Mouse (Mus musculus): ENCODE measurements around the gene Cbfa2t3.

Cbfa2t3 gene

DNA sequence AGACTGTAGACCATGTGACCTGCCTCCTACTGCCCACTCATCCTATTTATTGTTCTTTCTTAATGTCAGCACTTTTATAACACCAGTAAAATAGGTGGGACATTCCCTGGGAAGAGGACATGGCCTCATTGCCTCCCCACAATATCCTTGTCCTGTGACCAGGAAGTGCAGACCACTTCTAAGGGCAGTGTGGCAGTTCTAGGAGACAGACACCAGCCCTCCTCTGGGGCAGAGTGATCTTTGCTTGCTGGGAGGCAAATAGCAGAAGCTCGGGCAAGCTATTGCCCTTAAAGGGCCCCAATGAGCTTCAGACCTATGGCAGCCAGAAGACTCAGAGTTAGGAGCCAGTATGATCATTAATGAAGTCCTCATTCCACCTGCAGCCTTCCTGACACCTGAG is 94.3 kb downstream of the Cbfa2t3 start:
- DNase-seq (ENCODE audit: low spot score), result no peak

GRCm38 (mm10) chr8:122600666-122601065 is 98.2 kb downstream of the Cbfa2t3 start:
- no peak for DNase-seq (ENCODE audit: low spot score)

GRCm38 (mm10) chr8:122596031-122596430 is 102.9 kb downstream of the Cbfa2t3 start:
- no peak for DNase-seq (ENCODE audit: low spot score)

DNA sequence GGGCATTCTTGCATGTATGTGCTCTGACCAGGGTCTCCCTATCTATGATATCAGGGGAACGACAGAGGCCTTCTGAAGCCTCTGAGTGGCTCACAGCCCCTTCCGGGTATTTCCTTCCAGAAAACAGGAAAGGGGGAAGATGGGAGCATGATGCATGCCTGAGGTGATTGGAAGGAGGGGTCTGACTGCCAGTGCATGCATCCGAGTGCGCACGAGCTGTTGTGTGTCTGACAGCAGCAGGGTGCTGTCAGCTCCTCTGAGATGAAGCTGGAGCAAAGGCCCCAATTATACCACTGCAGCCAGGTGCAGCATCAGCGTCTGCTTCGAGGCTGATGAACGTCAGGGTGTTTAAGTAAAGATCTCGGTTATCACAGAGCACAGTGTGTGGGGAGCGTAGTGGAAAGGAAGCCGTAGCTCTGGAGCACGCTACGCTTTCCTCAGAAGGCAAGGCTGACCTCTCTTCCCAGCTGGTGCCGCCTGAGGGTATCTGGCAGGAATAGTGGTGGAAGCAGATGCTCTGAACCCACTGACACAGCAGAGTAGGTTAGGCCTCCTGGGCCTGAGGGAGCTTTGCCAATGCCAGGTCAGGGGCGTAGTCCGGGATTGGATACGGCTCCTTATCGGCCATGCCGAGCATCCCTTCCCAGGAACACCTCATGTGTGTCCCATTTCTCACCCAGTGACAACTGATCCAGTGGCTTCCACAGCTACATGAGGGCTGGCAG is 105.0 kb downstream of the Cbfa2t3 start:
- no peak for DNase-seq (ENCODE audit: low spot score)

DNA sequence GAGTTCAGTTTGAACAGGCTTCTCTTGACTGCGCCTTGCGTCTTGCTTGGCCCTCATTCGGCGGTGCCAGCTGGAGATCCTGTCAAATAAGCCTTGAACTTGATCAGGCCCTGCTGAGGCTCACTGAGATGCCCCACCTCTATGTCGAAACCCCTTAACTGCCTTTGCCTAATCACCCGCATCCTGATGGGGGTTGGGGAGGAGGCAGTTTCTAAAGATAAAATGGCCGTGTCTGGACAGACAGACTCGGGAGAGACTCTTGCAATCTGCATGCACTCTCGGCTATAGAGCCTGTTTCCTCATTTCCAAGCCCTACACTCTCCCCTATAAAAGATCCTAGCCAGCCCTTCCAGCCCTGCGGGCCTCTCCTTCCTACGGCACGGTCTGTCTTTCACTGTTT is 105.7 kb downstream of the Cbfa2t3 start:
- DNase-seq (ENCODE audit: low spot score), result no peak

DNA sequence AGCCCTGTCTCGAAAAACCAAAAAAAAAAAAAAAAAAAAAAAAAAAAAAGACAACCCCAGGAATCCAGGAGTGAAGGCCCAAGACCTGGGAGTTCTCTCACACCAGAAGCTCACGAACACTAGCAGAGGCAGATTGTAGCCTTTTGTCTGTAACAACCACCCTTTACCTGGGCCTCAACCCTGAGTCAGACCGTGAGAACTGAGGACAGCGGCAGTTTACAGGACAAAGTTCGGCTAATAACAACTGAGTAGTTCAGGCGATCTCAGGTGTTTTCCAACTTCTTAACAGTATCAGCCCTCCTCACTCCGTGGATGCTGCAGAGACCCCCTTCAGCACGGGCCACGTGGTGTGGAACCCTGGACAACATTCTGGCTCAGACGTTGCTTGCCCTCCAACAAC is 112.2 kb downstream of the Cbfa2t3 start:
- DNase-seq (ENCODE audit: low spot score), result no peak

GRCm38 (mm10) chr8:122586171-122586570 is 112.7 kb downstream of the Cbfa2t3 start:
- no peak for DNase-seq (ENCODE audit: low spot score)

DNA sequence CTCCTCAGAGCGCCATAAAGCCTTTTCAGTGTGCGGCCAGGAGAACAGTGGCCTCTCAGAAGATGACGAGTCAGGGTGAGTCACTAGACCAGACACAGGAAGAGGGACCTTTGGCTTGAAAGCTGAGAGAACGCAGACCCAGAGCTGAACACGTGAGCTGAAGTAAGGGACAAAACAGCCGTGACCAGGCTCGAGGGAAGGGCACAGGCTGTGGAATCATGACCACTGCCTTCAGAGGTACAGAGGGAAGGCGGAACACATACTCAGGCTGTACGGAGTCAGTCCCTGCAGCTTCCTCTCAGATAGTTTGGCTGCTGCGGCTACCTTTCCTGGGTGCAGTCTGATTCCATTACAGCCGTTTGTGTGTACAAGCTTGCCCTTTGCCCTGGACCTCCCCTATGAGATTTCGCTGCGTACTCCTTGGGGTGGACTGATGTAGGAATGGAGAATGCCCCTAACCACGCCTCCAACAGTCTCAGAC is 113.5 kb downstream of the Cbfa2t3 start:
- no peak for DNase-seq (ENCODE audit: low spot score)

DNA sequence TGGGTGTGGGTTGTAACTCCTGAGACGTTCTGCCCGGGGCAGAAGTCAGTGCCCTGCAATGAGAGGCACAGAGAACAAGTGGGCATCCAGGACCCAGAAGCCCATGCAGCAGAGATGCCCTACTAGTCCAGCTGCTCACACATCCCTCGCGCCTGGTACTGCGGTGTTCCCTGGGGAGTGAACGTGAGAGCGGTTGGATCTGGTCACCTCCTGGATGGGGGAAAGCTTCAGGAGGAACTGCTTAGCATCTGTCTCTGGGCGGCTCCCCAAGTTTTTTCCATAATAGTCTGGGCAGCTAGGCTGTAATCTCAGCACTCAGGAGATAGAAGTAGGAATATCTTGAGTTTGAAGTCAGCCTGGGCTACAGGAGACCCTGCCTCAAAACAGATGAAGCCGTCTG is 113.9 kb downstream of the Cbfa2t3 start:
- no peak for DNase-seq (ENCODE audit: low spot score)

DNA sequence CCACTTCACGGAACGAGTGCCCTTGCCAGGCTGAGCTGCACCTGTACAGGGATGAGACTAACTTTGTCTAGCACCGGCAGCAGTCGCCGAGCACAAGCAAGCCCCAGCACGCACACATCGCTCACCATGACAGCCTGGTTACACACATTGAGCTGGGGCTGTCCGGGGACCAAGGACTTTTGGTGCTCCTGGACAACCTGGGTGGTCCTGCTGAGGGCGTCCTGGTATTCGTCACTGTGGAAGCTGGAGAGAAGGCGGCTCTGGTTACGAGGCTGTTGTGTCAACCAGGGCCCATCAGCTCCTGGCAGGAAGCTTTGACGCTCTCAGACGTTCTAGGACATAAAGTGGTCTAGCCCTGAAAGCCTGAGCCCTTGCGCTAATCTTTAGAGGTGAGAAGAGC is 118.0 kb downstream of the Cbfa2t3 start:
- DNase-seq (ENCODE audit: low spot score), result no peak

- no peak for DNase-seq (ENCODE audit: low spot score)
Observed at GRCm38 (mm10) chr8:122579196-122579595, 119.7 kb downstream of the Cbfa2t3 start.

DNA sequence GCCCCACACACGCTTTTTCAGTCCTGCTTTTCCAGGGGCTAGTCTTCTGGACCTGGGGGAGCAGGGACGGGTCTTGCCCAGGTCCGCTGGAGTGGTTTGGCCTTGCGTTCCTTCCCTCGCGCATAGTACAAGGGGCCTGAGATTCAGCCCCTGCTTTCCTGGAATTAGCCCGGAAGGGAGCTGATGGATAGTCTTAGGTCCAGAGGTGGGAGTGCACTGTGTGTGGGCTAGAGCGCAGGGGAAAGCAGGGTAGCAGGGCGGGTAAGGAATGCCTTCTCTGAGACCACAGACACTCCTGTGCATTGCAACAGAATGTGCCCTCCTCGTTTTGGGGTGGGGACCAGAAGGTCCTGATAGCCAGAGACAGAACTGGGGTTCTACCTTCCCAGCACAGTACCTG is 121.8 kb downstream of the Cbfa2t3 start:
- no peak for DNase-seq (ENCODE audit: low spot score)

DNA sequence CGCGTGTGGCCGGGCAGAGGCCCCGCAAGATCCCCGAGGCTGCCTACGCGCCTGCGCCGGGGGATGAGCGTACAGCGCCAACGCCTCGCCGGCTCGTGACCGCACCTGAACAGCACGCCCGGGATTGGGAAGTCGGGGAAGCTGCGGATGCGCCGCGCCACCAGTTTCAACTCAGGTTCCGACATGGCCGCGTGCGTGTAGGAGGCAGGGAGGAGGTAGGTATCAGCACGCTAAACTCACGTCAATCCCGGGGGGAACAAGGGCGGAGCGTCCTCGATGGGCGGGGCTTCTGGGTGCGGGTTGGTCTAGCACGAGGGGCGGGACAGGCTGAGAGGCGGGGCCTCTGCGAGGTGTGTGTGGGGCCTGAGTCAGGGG is 122.3 kb downstream of the Cbfa2t3 start, which contains the start of gene Aprt:
Gene Aprt, minus strand, starts transcription at position 262 of the 375 bp plus-strand sequence.
- DNase-seq (ENCODE audit: low spot score), result peak; percentile 94

- DNase-seq (ENCODE audit: low spot score), result no peak
Observed at GRCm38 (mm10) chr8:122575735-122576647, 122.9 kb downstream of the Cbfa2t3 start.

DNA sequence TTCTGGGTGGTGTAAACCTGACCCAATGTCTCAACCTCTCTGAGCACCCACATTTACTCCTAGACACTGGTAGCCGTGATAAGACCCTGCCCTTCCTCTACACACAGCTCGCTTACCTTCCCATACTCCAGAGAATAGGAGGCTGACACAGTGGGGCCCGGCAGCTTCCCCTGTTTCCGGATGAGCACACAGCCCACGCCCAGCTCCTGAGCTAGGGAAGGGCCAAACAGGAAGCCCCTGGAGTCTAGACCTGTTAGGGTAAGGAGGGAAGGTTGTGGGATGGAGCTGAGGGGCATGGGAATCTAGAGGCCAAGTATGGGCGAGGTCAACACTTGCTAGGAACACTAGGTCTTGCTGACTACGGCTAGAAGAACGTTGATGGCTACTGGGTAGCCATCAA is 123.6 kb downstream of the Cbfa2t3 start:
- no peak for DNase-seq (ENCODE audit: low spot score)
